Mouse (Mus musculus): ENCODE results near the gene Ptpn18. TPM values are rescaled to one million over a fixed set of nuclear protein-coding genes. Genes with fewer than 3 reads are reported as not detected.

The Ptpn18 gene
- total RNA-seq, 1 experiment = 4.0 TPM

- Histone ChIP-seq H3K9ac (ENCODE audit: insufficient read depth, low read depth, low read length, poor library complexity, severe bottlenecking) (no peak overlapping the region), H3K4me1 (ENCODE audit: control insufficient read depth in 2 of 2, insufficient read depth in 2 of 2, low read length in 2 of 2, poor library complexity in 1 of 2) (peaks cover 0 to 2% of the 10 kb centered on the region in 2 experiments; a peak in 1 of 4 replicates), H3K4me3 (ENCODE audit: insufficient read depth in 1 of 2, low read depth in 1 of 2, low read length in 2 of 2, poor library complexity in 1 of 2, severe bottlenecking in 1 of 2) (no peak overlapping the region), H3K27ac (ENCODE audit: insufficient read depth, low read depth, low read length, poor library complexity, severe bottlenecking) (no peak overlapping the region), H3K9me3 (ENCODE audit: control insufficient read depth, insufficient read depth, low read depth, low read length) (no peaks in the 10 kb centered on the region), H3K36me3 (ENCODE audit: control insufficient read depth, insufficient read depth, low read length, poor library complexity, severe bottlenecking) (no peaks in the 10 kb centered on the region)
- TF ChIP-seq HCFC1 (IDR thresholded peaks at IDR 0.05; ENCODE audit: borderline replicate concordance, insufficient read depth, low read length) (no peak), CHD2 (IDR thresholded peaks at IDR 0.05; ENCODE audit: low read depth, low read length) (no peak), ZNF384 (IDR thresholded peaks at IDR 0.05; ENCODE audit: low read depth, low read length) (no peak), MAFK (IDR thresholded peaks at IDR 0.05; ENCODE audit: insufficient read depth, low read depth, low read length) (no peak), ZC3H11A (IDR thresholded peaks at IDR 0.05; ENCODE audit: borderline replicate concordance, low read depth, low read length) (no peak)
- DNase-seq (ENCODE audit: low read depth, low spot score) = no peak
- in situ Hi-C loops (cut with MboI; ENCODE audit: low sequenced_read_pairs in 2 of 2, unreplicated experiment in 2 of 2) = no loop called here
Measured at GRCm38 (mm10) chr1:34518259-34518658, 58.7 kb downstream of the Ptpn18 start.

GRCm38 (mm10) chr1:34522205-34522849, 62.8 kb downstream of the Ptpn18 start:
- no peak overlapping the region for H3K27ac ChIP-seq (ENCODE audit: insufficient read depth, low read depth, low read length, poor library complexity, severe bottlenecking)
- H3K36me3 ChIP-seq (ENCODE audit: control insufficient read depth, insufficient read depth, low read length, poor library complexity, severe bottlenecking) = no peaks in the 10 kb centered on the region
- TF ChIP-seq ZNF384 (IDR thresholded peaks at IDR 0.05; ENCODE audit: low read depth, low read length) (no peak), ZC3H11A (IDR thresholded peaks at IDR 0.05; ENCODE audit: borderline replicate concordance, low read depth, low read length) (no peak), CHD2 (IDR thresholded peaks at IDR 0.05; ENCODE audit: low read depth, low read length) (no peak), HCFC1 (IDR thresholded peaks at IDR 0.05; ENCODE audit: borderline replicate concordance, insufficient read depth, low read length) (no peak), MAFK (IDR thresholded peaks at IDR 0.05; ENCODE audit: insufficient read depth, low read depth, low read length) (no peak)
- no peak overlapping the region for H3K4me3 ChIP-seq (ENCODE audit: insufficient read depth in 1 of 2, low read depth in 1 of 2, low read length in 2 of 2, poor library complexity in 1 of 2, severe bottlenecking in 1 of 2)
- in situ Hi-C loops (cut with MboI; ENCODE audit: low sequenced_read_pairs in 2 of 2, unreplicated experiment in 2 of 2) = no loop called here
- H3K9me3 ChIP-seq (ENCODE audit: control insufficient read depth, insufficient read depth, low read depth, low read length) = no peaks in the 10 kb centered on the region
- DNase-seq (ENCODE audit: low read depth, low spot score) = no peak
- H3K9ac ChIP-seq (ENCODE audit: insufficient read depth, low read depth, low read length, poor library complexity, severe bottlenecking) = no peak overlapping the region
- no peaks in the 10 kb centered on the region for H3K4me1 ChIP-seq (ENCODE audit: control insufficient read depth in 2 of 2, insufficient read depth in 2 of 2, low read length in 2 of 2, poor library complexity in 1 of 2)

- no peak for TF ChIP-seq CHD2 (IDR thresholded peaks at IDR 0.05; ENCODE audit: low read depth, low read length)
- no peak for TF ChIP-seq ZC3H11A (IDR thresholded peaks at IDR 0.05; ENCODE audit: borderline replicate concordance, low read depth, low read length)
- no peak for TF ChIP-seq ZNF384 (IDR thresholded peaks at IDR 0.05; ENCODE audit: low read depth, low read length)
- no peak for TF ChIP-seq MAFK (IDR thresholded peaks at IDR 0.05; ENCODE audit: insufficient read depth, low read depth, low read length)
- no peak for TF ChIP-seq HCFC1 (IDR thresholded peaks at IDR 0.05; ENCODE audit: borderline replicate concordance, insufficient read depth, low read length)
- no peak overlapping the region for H3K27ac ChIP-seq (ENCODE audit: insufficient read depth, low read depth, low read length, poor library complexity, severe bottlenecking)
- no peaks in the 10 kb centered on the region for H3K9me3 ChIP-seq (ENCODE audit: control insufficient read depth, insufficient read depth, low read depth, low read length)
- in situ Hi-C loops (cut with MboI; ENCODE audit: low sequenced_read_pairs in 2 of 2, unreplicated experiment in 2 of 2) = no loop called here
- no peak overlapping the region for H3K9ac ChIP-seq (ENCODE audit: insufficient read depth, low read depth, low read length, poor library complexity, severe bottlenecking)
- no peaks in the 10 kb centered on the region for H3K36me3 ChIP-seq (ENCODE audit: control insufficient read depth, insufficient read depth, low read length, poor library complexity, severe bottlenecking)
- H3K4me3 ChIP-seq (ENCODE audit: insufficient read depth in 1 of 2, low read depth in 1 of 2, low read length in 2 of 2, poor library complexity in 1 of 2, severe bottlenecking in 1 of 2) = no peak overlapping the region
- DNase-seq (ENCODE audit: low read depth, low spot score) = no peak
- H3K4me1 ChIP-seq (ENCODE audit: control insufficient read depth in 2 of 2, insufficient read depth in 2 of 2, low read length in 2 of 2, poor library complexity in 1 of 2) = no peaks in the 10 kb centered on the region
Measured at GRCm38 (mm10) chr1:34522850-34523244, 63.3 kb downstream of the Ptpn18 start.

GRCm38 (mm10) chr1:34523647-34524046, 64.1 kb downstream of the Ptpn18 start:
- DNase-seq (ENCODE audit: low read depth, low spot score) = no peak
- in situ Hi-C loops (cut with MboI; ENCODE audit: low sequenced_read_pairs in 2 of 2, unreplicated experiment in 2 of 2) = no loop called here
- Histone ChIP-seq H3K9me3 (ENCODE audit: control insufficient read depth, insufficient read depth, low read depth, low read length) (no peaks in the 10 kb centered on the region), H3K36me3 (ENCODE audit: control insufficient read depth, insufficient read depth, low read length, poor library complexity, severe bottlenecking) (no peaks in the 10 kb centered on the region), H3K4me3 (ENCODE audit: insufficient read depth in 1 of 2, low read depth in 1 of 2, low read length in 2 of 2, poor library complexity in 1 of 2, severe bottlenecking in 1 of 2) (no peak overlapping the region), H3K4me1 (ENCODE audit: control insufficient read depth in 2 of 2, insufficient read depth in 2 of 2, low read length in 2 of 2, poor library complexity in 1 of 2) (no peaks in the 10 kb centered on the region), H3K27ac (ENCODE audit: insufficient read depth, low read depth, low read length, poor library complexity, severe bottlenecking) (no peak overlapping the region), H3K9ac (ENCODE audit: insufficient read depth, low read depth, low read length, poor library complexity, severe bottlenecking) (no peak overlapping the region)
- TF ChIP-seq MAFK (IDR thresholded peaks at IDR 0.05; ENCODE audit: insufficient read depth, low read depth, low read length) (no peak), ZC3H11A (IDR thresholded peaks at IDR 0.05; ENCODE audit: borderline replicate concordance, low read depth, low read length) (no peak), HCFC1 (IDR thresholded peaks at IDR 0.05; ENCODE audit: borderline replicate concordance, insufficient read depth, low read length) (no peak), ZNF384 (IDR thresholded peaks at IDR 0.05; ENCODE audit: low read depth, low read length) (no peak), CHD2 (IDR thresholded peaks at IDR 0.05; ENCODE audit: low read depth, low read length) (no peak)

Other genes starting within 250 kb of the Ptpn18 start
- gene Ccdc115, start 20.1 kb upstream of the Ptpn18 start, total RNA-seq (2012; rRNA removed) = 21.6 and 26.6 TPM in 2 replicates
- 103 and 111 TPM in 2 replicates for gene Imp4, start 19.9 kb upstream of the Ptpn18 start, total RNA-seq (2012; rRNA removed)
- gene Prss39, start 38.6 kb downstream of the Ptpn18 start, total RNA-seq (2012; rRNA removed) = not detected in 2 replicates
- 0.58 and 0.69 TPM in 2 replicates for gene Cfc1, start 75.9 kb downstream of the Ptpn18 start, total RNA-seq (2012; rRNA removed)
- not detected in 2 replicates for gene Prss40, start 101.2 kb downstream of the Ptpn18 start, total RNA-seq (2012; rRNA removed)
- not detected in 2 replicates for gene Amer3, start 119.9 kb downstream of the Ptpn18 start, total RNA-seq (2012; rRNA removed)

Data from ES-E14 (cell line).